Mouse (Mus musculus): ENCODE results near the gene Tldc1. TPM values are rescaled to one million over a fixed set of nuclear protein-coding genes. Genes with fewer than 3 reads are reported as not detected.

Tldc1 gene
- total and polyA plus RNA-seq, 2 experiments from 2014 or later: 9.4 to 21.0 TPM

GRCm38 (mm10) chr8:119755238-119756146 lies 22.7 kb downstream of the Tldc1 start:
- H3K36me3 ChIP-seq (ENCODE audit: insufficient read depth): peaks cover 4% of the 10 kb centered on the region; the same call in 1 of the 2 replicates
- H3K27me3 ChIP-seq (ENCODE audit: insufficient read depth, low read length): no peaks in the 10 kb centered on the region
- 19% methylated on average over 28 of the region's 28 CpGs for WGBS
- H3K4me3 ChIP-seq (ENCODE audit: low read depth, low read length): peak overlapping the region; percentile 3; the same call in 1 of the 2 replicates
- no peak overlapping the region for H3K9ac ChIP-seq
- peak overlapping the region; percentile 34 for H3K4me2 ChIP-seq (ENCODE audit: low read depth)
- no peaks in the 10 kb centered on the region for H3K4me1 ChIP-seq (ENCODE audit: insufficient read depth)
- no peak for TF ChIP-seq CTCF (IDR thresholded peaks at IDR 0.05; ENCODE audit: low read depth)
- H3K9me3 ChIP-seq (ENCODE audit: low read length): no peaks in the 10 kb centered on the region
- ATAC-seq: peak; percentile 47
- no peak overlapping the region for H3K27ac ChIP-seq (ENCODE audit: low read depth, low read length)
- DNase-seq: no peak

DNA sequence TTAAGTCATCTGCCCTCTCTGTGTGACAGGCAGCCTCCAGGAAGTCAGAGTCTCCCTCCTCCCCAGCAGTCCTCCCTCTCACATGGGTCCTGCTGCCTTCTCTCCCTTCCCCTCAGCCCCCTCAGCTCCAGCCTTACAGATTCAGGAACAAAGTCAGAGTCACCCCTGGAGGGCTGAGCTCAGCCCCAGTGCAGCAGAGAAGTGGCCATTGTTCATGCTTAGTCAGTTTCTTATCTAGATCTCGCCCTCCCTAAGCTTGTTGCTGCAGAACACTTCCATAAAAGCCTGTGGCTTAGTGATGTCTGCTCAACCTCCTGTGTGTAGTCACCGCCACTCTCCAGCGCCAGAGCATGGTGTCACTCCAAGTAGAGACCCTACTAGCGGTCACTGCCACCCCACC lies 33.6 kb downstream of the Tldc1 start:
- WGBS: 83% methylated on average over 4 of the region's 4 CpGs
- Histone ChIP-seq H3K27me3 (ENCODE audit: insufficient read depth, low read length) (no peaks in the 10 kb centered on the region), H3K4me2 (ENCODE audit: low read depth) (no peak overlapping the region), H3K9ac (no peak overlapping the region), H3K9me3 (ENCODE audit: low read length) (no peaks in the 10 kb centered on the region), H3K27ac (ENCODE audit: low read depth, low read length) (no peak overlapping the region), H3K4me3 (ENCODE audit: low read depth, low read length) (no peak overlapping the region), H3K4me1 (ENCODE audit: insufficient read depth) (no peaks in the 10 kb centered on the region), H3K36me3 (ENCODE audit: insufficient read depth) (no peaks in the 10 kb centered on the region)
- no peak for DNase-seq
- no peak for TF ChIP-seq CTCF (IDR thresholded peaks at IDR 0.05; ENCODE audit: low read depth)
- ATAC-seq: no peak

DNA sequence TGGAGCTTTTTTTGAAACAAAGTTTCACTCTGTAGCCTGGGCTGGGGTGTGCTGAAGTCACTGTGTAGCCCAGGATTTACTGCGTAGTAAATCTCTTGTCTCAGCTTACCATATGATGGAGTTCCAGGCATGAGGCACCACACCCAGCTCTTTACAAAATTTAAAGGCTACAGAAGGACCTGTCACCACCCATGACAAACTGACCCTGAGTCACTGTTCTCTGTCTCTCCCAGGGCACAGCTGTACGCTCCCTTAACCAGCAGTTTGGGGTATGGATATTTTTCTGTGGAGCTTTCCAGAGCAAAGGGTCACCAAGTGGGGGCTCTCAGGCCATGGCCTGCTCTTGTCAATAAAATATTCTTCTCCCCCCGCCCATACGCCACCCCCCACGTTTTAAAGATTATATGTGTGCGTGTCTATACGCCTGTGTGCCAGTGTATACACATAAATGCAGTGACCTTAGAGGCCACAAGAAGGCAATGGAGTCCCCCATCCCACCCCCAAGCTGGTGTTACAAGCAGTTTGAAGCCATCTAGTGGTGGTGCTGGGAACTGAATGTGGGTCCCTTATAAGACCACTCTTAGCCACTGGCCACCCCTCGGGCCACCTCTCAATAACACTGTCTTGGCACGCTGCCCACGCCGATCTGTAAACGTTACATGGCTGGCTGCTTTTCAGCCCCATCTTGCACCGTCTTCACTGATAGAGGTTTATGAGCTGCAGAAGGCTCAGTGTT lies 34.8 kb downstream of the Tldc1 start:
- ATAC-seq (no peak), DNase-seq (peak; percentile 23)
- Histone ChIP-seq H3K27me3 (ENCODE audit: insufficient read depth, low read length) (no peaks in the 10 kb centered on the region), H3K4me2 (ENCODE audit: low read depth) (no peak overlapping the region), H3K4me1 (ENCODE audit: insufficient read depth) (no peaks in the 10 kb centered on the region), H3K9ac (no peak overlapping the region), H3K4me3 (ENCODE audit: low read depth, low read length) (no peak overlapping the region), H3K9me3 (ENCODE audit: low read length) (no peaks in the 10 kb centered on the region), H3K27ac (ENCODE audit: low read depth, low read length) (no peak overlapping the region), H3K36me3 (ENCODE audit: insufficient read depth) (no peaks in the 10 kb centered on the region)
- peak; percentile 67 for TF ChIP-seq CTCF (IDR thresholded peaks at IDR 0.05; ENCODE audit: low read depth)
- WGBS: 50% methylated on average over 13 of the region's 13 CpGs

- TF ChIP-seq CTCF (IDR thresholded peaks at IDR 0.05; ENCODE audit: low read depth): no peak
- 77% methylated on average over 7 of the region's 7 CpGs for WGBS
- Histone ChIP-seq H3K27me3 (ENCODE audit: insufficient read depth, low read length) (no peaks in the 10 kb centered on the region), H3K9me3 (ENCODE audit: low read length) (no peaks in the 10 kb centered on the region), H3K4me2 (ENCODE audit: low read depth) (no peak overlapping the region), H3K4me3 (ENCODE audit: low read depth, low read length) (no peak overlapping the region), H3K4me1 (ENCODE audit: insufficient read depth) (no peaks in the 10 kb centered on the region), H3K9ac (no peak overlapping the region), H3K36me3 (ENCODE audit: insufficient read depth) (no peaks in the 10 kb centered on the region), H3K27ac (ENCODE audit: low read depth, low read length) (no peak overlapping the region)
- no peak for ATAC-seq
- DNase-seq: no peak
Measured at GRCm38 (mm10) chr8:119742409-119742808, 35.8 kb downstream of the Tldc1 start.

DNA sequence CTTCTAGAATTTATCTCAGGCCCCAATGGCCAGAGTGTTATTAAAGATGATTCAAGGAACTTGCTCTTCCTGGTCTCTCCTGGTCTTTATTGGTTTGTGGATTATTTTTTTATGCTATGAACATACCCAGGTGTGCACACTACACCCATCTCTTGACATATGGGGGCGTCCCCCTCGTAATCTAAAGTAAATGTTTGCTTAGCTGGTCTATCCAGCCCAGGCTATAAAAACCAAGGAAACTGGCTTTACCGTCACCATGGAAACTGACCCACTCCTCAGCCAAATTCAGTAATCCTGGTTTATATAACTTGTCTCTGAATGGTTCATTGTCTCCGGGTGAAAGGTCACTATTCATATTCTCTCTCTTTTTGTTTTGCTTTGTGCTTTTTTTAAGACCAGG lies 37.6 kb downstream of the Tldc1 start:
- 62% methylated on average over 4 of the region's 4 CpGs for WGBS

DNA sequence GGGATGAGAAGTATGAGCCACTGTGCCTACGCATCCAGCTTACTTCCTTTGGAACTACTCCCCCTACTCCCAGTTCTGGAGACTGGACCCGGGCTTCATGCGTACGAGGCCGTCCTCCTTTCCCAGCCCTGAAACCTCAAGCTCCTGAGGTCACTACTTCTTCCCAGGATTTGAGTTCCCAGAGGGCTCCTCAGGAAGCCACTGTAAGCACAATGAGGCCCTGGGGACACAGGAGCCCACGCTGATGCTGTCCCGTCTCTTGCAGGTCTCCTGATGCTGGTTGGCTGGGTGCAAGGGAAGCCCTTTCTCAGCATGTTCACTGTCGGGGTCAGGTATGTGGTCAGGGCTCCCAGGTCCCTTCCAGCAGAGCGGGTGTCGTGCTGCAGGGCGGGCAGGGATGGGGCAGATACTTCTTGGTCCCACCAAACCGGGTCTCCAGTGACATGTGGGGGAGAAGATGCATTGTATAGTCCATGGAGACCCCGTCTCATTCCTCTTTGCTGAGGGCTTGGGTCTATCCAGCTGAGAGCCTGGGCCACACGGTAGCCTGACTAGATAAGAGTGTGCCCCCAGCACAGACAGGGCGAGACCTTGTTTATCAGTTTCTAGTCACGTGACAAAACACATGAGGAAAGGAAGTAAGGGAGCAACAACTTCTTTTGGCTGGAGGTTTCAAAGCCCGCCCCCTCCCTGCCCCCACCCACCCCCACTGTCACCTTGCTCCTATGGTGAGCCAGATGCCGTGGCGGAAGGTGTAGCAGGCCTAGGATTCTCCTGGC lies 39.9 kb downstream of the Tldc1 start:
- H3K4me2 ChIP-seq (ENCODE audit: low read depth): no peak overlapping the region
- H3K27me3 ChIP-seq (ENCODE audit: insufficient read depth, low read length): no peaks in the 10 kb centered on the region
- TF ChIP-seq CTCF (IDR thresholded peaks at IDR 0.05; ENCODE audit: low read depth): no peak
- H3K9me3 ChIP-seq (ENCODE audit: low read length): no peaks in the 10 kb centered on the region
- no peak for ATAC-seq
- no peaks in the 10 kb centered on the region for H3K4me1 ChIP-seq (ENCODE audit: insufficient read depth)
- no peak for DNase-seq
- H3K4me3 ChIP-seq (ENCODE audit: low read depth, low read length): no peak overlapping the region
- H3K9ac ChIP-seq: no peak overlapping the region
- H3K27ac ChIP-seq (ENCODE audit: low read depth, low read length): no peak overlapping the region
- no peaks in the 10 kb centered on the region for H3K36me3 ChIP-seq (ENCODE audit: insufficient read depth)
- 80% methylated on average over 19 of the region's 19 CpGs for WGBS

More for the DNA sequence above, 37.6 kb downstream of the Tldc1 start:
- H3K9me3 ChIP-seq (ENCODE audit: low read length): no peaks in the 10 kb centered on the region
- H3K4me2 ChIP-seq (ENCODE audit: low read depth): no peak overlapping the region
- DNase-seq (peak; percentile 38), ATAC-seq (no peak)
- TF ChIP-seq CTCF (IDR thresholded peaks at IDR 0.05; ENCODE audit: low read depth): no peak
- no peak overlapping the region for H3K27ac ChIP-seq (ENCODE audit: low read depth, low read length)
- H3K27me3 ChIP-seq (ENCODE audit: insufficient read depth, low read length): no peaks in the 10 kb centered on the region
- H3K9ac ChIP-seq: no peak overlapping the region
- H3K4me3 ChIP-seq (ENCODE audit: low read depth, low read length): no peak overlapping the region
- no peaks in the 10 kb centered on the region for H3K4me1 ChIP-seq (ENCODE audit: insufficient read depth)
- H3K36me3 ChIP-seq (ENCODE audit: insufficient read depth): no peaks in the 10 kb centered on the region

Data from forebrain, postnatal 0 days (tissue).